Mouse (Mus musculus) heart, embryonic 15.5 days (tissue): Measurements from ENCODE around the gene Tmem38b. TPM values are rescaled to one million over a fixed set of nuclear protein-coding genes. Genes with fewer than 3 reads are reported as not detected.
A peak's percentile ranks its signal among the peaks of the same experiment; 100 is the strongest.

ENCODE experiments used
- ATAC-seq: fragments of 200-750 bp; cut with Nextera tagmentation; replicated peaks from 2 replicates; pipeline ENCODE4 v1.8.0; 2017; ENCODE audit warnings: low read depth, moderate TSS enrichment; ENCODE audit not compliant: insufficient number of reproducible peaks, insufficient read depth, low FRiP score
- H3K27ac ChIP-seq: fragments of 300-500 bp; sonication (generic); 2 replicates; pipeline ENCODE4 v1.5.1; 2015; ENCODE audit warnings: mild to moderate bottlenecking, inconsistent platforms
- H3K27me3 ChIP-seq: fragments of 300-500 bp; sonication (generic); 2 replicates; pipeline ENCODE4 v1.6.1; 2015; ENCODE audit warnings: inconsistent platforms
- H3K36me3 ChIP-seq: fragments of 300-500 bp; sonication (generic); 2 replicates; pipeline ENCODE4 v1.6.1; 2015; ENCODE audit warnings: mild to moderate bottlenecking, inconsistent platforms
- H3K4me1 ChIP-seq: fragments of 300-500 bp; sonication (generic); replicated peaks from 2 replicates; pipeline ENCODE4 v1.6.1; 2015; ENCODE audit warnings: inconsistent platforms
- H3K4me2 ChIP-seq: fragments of 300-500 bp; sonication (generic); 2 replicates; pipeline ENCODE4 v1.6.1; 2015; ENCODE audit warnings: inconsistent platforms, mild to moderate bottlenecking, moderate library complexity
- H3K4me3 ChIP-seq: fragments of 300-500 bp; sonication (generic); 2 replicates; pipeline ENCODE4 v1.5.1; 2015; ENCODE audit warnings: mild to moderate bottlenecking, inconsistent platforms
- H3K9ac ChIP-seq: fragments of 300-500 bp; sonication (generic); 2 replicates; pipeline ENCODE4 v1.6.1; 2015; ENCODE audit warnings: mild to moderate bottlenecking, inconsistent platforms
- H3K9me3 ChIP-seq: fragments of 300-500 bp; sonication (generic); replicated peaks from 2 replicates; pipeline ENCODE4 v1.6.1; 2016; ENCODE audit warnings: inconsistent platforms
- WGBS: fragments of 180-500 bp; shearing (Covaris S2); methylation state at CpG from one replicate; pipeline ENCODE4 v1.1.7; 2015; ENCODE audit warnings: mixed read lengths; 5-methylcytosine and 5-hydroxymethylcytosine counted together
- polyA plus RNA-seq: library from polyadenylated mRNA; unstranded; fragments of >200 nt; fragmentation: Nextera tagmentation; extraction: Ambion mirVana; gene quantifications from 2 replicates; pipeline ENCODE4 v1.2.1, GENCODE M21; 2015

The Tmem38b gene
- polyA plus RNA-seq, result 7.7 and 8.7 TPM in 2 replicates

GRCm38 (mm10) chr4:53825821-53826605, at the start of gene Tmem38b:
Gene Tmem38b (plus strand): TSS chr4:53826045.
- Histone ChIP-seq H3K9me3 (no peaks in the 10 kb centered on the region), H3K4me3 (peak within 1 kb of the TSS; percentile 99), H3K27ac (peak within 1 kb of the TSS; percentile 69), H3K4me2 (peak within 1 kb of the TSS; percentile 81), H3K27me3 (no peaks in the 10 kb centered on the region), H3K4me1 (peaks cover 10% of the 10 kb centered on the region; the same call in 1 of the 2 replicates), H3K9ac (peak within 1 kb of the TSS; percentile 77), H3K36me3 (no peaks in the 10 kb centered on the region)
- under 1% methylated on average over 55 of the region's 55 CpGs for WGBS
- ATAC-seq, result peak; percentile 87

GRCm38 (mm10) chr4:53781396-53781795, 44.4 kb upstream of the Tmem38b start:
- Histone ChIP-seq H3K36me3 (no peaks in the 10 kb centered on the region), H3K27me3 (peaks cover 23% of the 10 kb centered on the region), H3K27ac (no peak overlapping the region), H3K4me1 (peaks cover 17% of the 10 kb centered on the region), H3K9me3 (no peaks in the 10 kb centered on the region), H3K4me2 (no peak overlapping the region), H3K4me3 (no peak overlapping the region), H3K9ac (no peak overlapping the region)
- ATAC-seq, result no peak
- WGBS, result 71% methylated on average over 4 of the region's 4 CpGs

- Histone ChIP-seq H3K4me2 (no peak overlapping the region), H3K36me3 (no peaks in the 10 kb centered on the region), H3K9me3 (no peaks in the 10 kb centered on the region), H3K9ac (no peak overlapping the region), H3K27ac (no peak overlapping the region), H3K4me1 (peaks cover 17% of the 10 kb centered on the region), H3K27me3 (peaks cover 13% of the 10 kb centered on the region; the same call in 1 of the 2 replicates), H3K4me3 (no peak overlapping the region)
- 32% methylated on average over 14 of the region's 14 CpGs for WGBS
- no peak for ATAC-seq
These were observed 43.4 kb upstream of the Tmem38b start for GRCm38 (mm10) chr4:53782216-53783070.

GRCm38 (mm10) chr4:53785746-53786398, 40.0 kb upstream of the Tmem38b start:
- Histone ChIP-seq H3K9me3 (no peaks in the 10 kb centered on the region), H3K4me2 (no peak overlapping the region), H3K4me3 (no peak overlapping the region), H3K27me3 (no peaks in the 10 kb centered on the region), H3K27ac (no peak overlapping the region), H3K9ac (no peak overlapping the region), H3K4me1 (0 out of 2 replicates have a peak, but pooled peaks cover 2% of the 10 kb centered on the region), H3K36me3 (no peaks in the 10 kb centered on the region)
- WGBS, result 71% methylated on average over 15 of the region's 15 CpGs
- ATAC-seq, result no peak

- WGBS, result 71% methylated on average over 5 of the region's 5 CpGs
These were observed 39.0 kb upstream of the Tmem38b start for GRCm38 (mm10) chr4:53786851-53787250.

GRCm38 (mm10) chr4:53789346-53789745, 36.5 kb upstream of the Tmem38b start:
- H3K27ac ChIP-seq, result no peak overlapping the region
- H3K9ac ChIP-seq, result no peak overlapping the region
- WGBS, result 44% methylated on average over 4 of the region's 4 CpGs
- no peaks in the 10 kb centered on the region for H3K9me3 ChIP-seq
- H3K4me3 ChIP-seq, result no peak overlapping the region
- no peaks in the 10 kb centered on the region for H3K27me3 ChIP-seq
- no peaks in the 10 kb centered on the region for H3K36me3 ChIP-seq
- no peak overlapping the region for H3K4me2 ChIP-seq
- no peak for ATAC-seq
- H3K4me1 ChIP-seq, result no peaks in the 10 kb centered on the region

More at GRCm38 (mm10) chr4:53786851-53787250, 39.0 kb upstream of the Tmem38b start:
- Histone ChIP-seq H3K4me1 (0 out of 2 replicates have a peak, but pooled peaks cover 2% of the 10 kb centered on the region), H3K9me3 (no peaks in the 10 kb centered on the region), H3K9ac (no peak overlapping the region), H3K27me3 (no peaks in the 10 kb centered on the region), H3K4me3 (no peak overlapping the region), H3K4me2 (no peak overlapping the region), H3K27ac (no peak overlapping the region), H3K36me3 (no peaks in the 10 kb centered on the region)
- no peak for ATAC-seq

GRCm38 (mm10) chr4:53794257-53794966, 31.4 kb upstream of the Tmem38b start:
- Histone ChIP-seq H3K27me3 (no peaks in the 10 kb centered on the region), H3K9ac (no peak overlapping the region), H3K27ac (no peak overlapping the region), H3K9me3 (no peaks in the 10 kb centered on the region), H3K4me3 (no peak overlapping the region), H3K4me1 (peaks cover 15% of the 10 kb centered on the region), H3K36me3 (no peaks in the 10 kb centered on the region), H3K4me2 (no peak overlapping the region)
- ATAC-seq, result no peak
- WGBS, result 87% methylated on average over 5 of the region's 5 CpGs

- Histone ChIP-seq H3K27ac (no peak overlapping the region), H3K4me2 (no peak overlapping the region), H3K4me3 (no peak overlapping the region), H3K9ac (no peak overlapping the region), H3K9me3 (no peaks in the 10 kb centered on the region), H3K4me1 (peaks cover 22% of the 10 kb centered on the region), H3K27me3 (no peaks in the 10 kb centered on the region), H3K36me3 (no peaks in the 10 kb centered on the region)
- ATAC-seq, result no peak
- WGBS, result 73% methylated on average over 2 of the region's 2 CpGs
These were observed 30.8 kb upstream of the Tmem38b start for GRCm38 (mm10) chr4:53795086-53795485.

GRCm38 (mm10) chr4:53795706-53796105, 30.1 kb upstream of the Tmem38b start:
- no peak for ATAC-seq
- Histone ChIP-seq H3K9me3 (no peaks in the 10 kb centered on the region), H3K27me3 (no peaks in the 10 kb centered on the region), H3K4me2 (no peak overlapping the region), H3K27ac (no peak overlapping the region), H3K9ac (no peak overlapping the region), H3K4me1 (peaks cover 25% of the 10 kb centered on the region), H3K4me3 (no peak overlapping the region), H3K36me3 (no peaks in the 10 kb centered on the region)
- 83% methylated on average over 2 of the region's 2 CpGs for WGBS

- peak overlapping the region; percentile 17 for H3K4me2 ChIP-seq
These were observed 28.7 kb upstream of the Tmem38b start for GRCm38 (mm10) chr4:53796865-53797772.

More at GRCm38 (mm10) chr4:53796865-53797772, 28.7 kb upstream of the Tmem38b start:
- H3K4me1 ChIP-seq, result peaks cover 25% of the 10 kb centered on the region
- no peak overlapping the region for H3K4me3 ChIP-seq
- H3K9ac ChIP-seq, result 0 out of 2 replicates have a peak overlapping the region, but pooled peaks have one; percentile 1
- H3K9me3 ChIP-seq, result no peaks in the 10 kb centered on the region
- WGBS, result 19% methylated on average over 18 of the region's 18 CpGs
- no peaks in the 10 kb centered on the region for H3K36me3 ChIP-seq
- no peak overlapping the region for H3K27ac ChIP-seq
- no peak for ATAC-seq
- no peaks in the 10 kb centered on the region for H3K27me3 ChIP-seq
